ENCODE assay signal across 13 mouse cellular contexts in the genomic region with DNA sequence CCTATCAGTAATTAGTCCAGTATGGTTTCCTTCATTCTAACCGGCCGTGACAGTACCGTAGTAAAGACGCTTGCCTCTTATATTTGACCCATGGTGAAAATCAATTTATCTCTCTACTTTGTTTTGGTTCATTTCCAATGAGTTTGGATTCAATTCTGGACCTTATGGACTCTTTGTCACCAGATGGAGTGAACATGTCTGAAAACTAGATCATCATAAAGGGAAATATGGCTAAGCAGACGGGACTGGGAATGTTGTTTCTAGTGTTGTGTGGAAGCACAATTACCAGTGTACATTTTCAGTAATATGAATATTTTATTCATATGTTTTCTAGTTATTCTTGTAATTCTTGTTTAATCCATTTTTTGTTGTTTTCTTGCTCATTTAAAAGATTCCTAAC.
"Had no signal": no experiment of that assay in that cellular context is flagged by ENCODE, and none has a peak within 500 bp of the region (broad histone marks: within the 10 kb centered on the region; RNA-seq: fewer than 3 reads in every experiment).

No protein-coding gene starts in this region.

- H3K27me3 ChIP-seq: liver, embryonic 13.5 days had no signal

- H3K9ac ChIP-seq: liver, embryonic 13.5 days had no signal

- H3K27ac ChIP-seq: kidney, postnatal 0 days; liver, embryonic 13.5 days had no signal

- DNase-seq: kidney, adult 18-20 months; kidney, adult 9 months; kidney, postnatal 25 days; liver, embryonic 13.5 days; lung, adult 2 months; lung, postnatal 14 days; lung, postnatal 4 days; midbrain, embryonic 14.5 days; thymus, adult 2 months; thymus, postnatal 14 days; thymus, postnatal 4 days had no signal

- H3K4me2 ChIP-seq: liver, embryonic 13.5 days; midbrain, embryonic 11.5 days had no signal

- H3K9me3 ChIP-seq: liver, embryonic 13.5 days had no signal

- H3K36me3 ChIP-seq: liver, embryonic 13.5 days had no signal

- H3K4me3 ChIP-seq: liver, embryonic 13.5 days had no signal

- H3K4me1 ChIP-seq: liver, embryonic 13.5 days had no signal
